Mouse (Mus musculus) stomach, embryonic 14.5 days (tissue): ENCODE data around the gene Sirt2. TPM values are rescaled to one million over a fixed set of nuclear protein-coding genes. Genes with fewer than 3 reads are reported as not detected.

Source experiments
- ATAC-seq: fragments of 200-750 bp; cut with Nextera tagmentation; 2 replicates; pipeline ENCODE4 v1.8.0; 2017; ENCODE audit warnings: low read depth, moderate TSS enrichment; ENCODE audit not compliant: insufficient number of reproducible peaks, insufficient read depth, low FRiP score
- H3K27ac ChIP-seq: fragments of 300-500 bp; sonication (generic); 2 replicates; pipeline ENCODE4 v1.5.1; 2014; ENCODE audit warnings: mild to moderate bottlenecking, low read length, moderate library complexity, mixed read lengths
- H3K27me3 ChIP-seq: fragments of 300-500 bp; sonication (generic); 2 replicates; pipeline ENCODE4 v1.6.1; 2014; ENCODE audit warnings: low read length, control low read depth, mixed read lengths; ENCODE audit not compliant: control insufficient read depth, insufficient read depth
- H3K36me3 ChIP-seq: fragments of 300-500 bp; sonication (generic); 2 replicates; pipeline ENCODE4 v1.6.1; 2014; ENCODE audit warnings: mild to moderate bottlenecking, control low read depth, low read length, moderate library complexity, mixed read lengths; ENCODE audit not compliant: control insufficient read depth, insufficient read depth
- H3K4me1 ChIP-seq: fragments of 300-500 bp; sonication (generic); 2 replicates; pipeline ENCODE4 v1.6.1; 2014; ENCODE audit warnings: low read length, control low read depth, mixed read lengths; ENCODE audit not compliant: control insufficient read depth, insufficient read depth
- H3K4me2 ChIP-seq: fragments of 300-500 bp; sonication (generic); replicated peaks from 2 replicates; pipeline ENCODE4 v1.6.1; 2014; ENCODE audit warnings: low read depth, low read length, control low read depth
- H3K4me3 ChIP-seq: fragments of 300-500 bp; sonication (generic); 2 replicates; pipeline ENCODE4 v1.5.1; 2014; ENCODE audit warnings: low read depth, low read length, control low read depth
- H3K9ac ChIP-seq: fragments of 300-500 bp; sonication (generic); replicated peaks from 2 replicates; pipeline ENCODE4 v1.6.1; 2014; ENCODE audit warnings: low read depth, mild to moderate bottlenecking, control low read depth, low read length, moderate library complexity, mixed read lengths
- H3K9me3 ChIP-seq: fragments of 300-500 bp; sonication (generic); 2 replicates; pipeline ENCODE4 v1.6.1; 2016; ENCODE audit warnings: low read depth, low read length, control low read depth; ENCODE audit not compliant: control insufficient read depth
- WGBS: fragments of 180-500 bp; shearing (Covaris S2); extraction: QIAGEN DNeasy Blood & Tissue Kit; methylation state at CpG from one replicate; pipeline ENCODE4 v1.1.7; 2014; 5-methylcytosine and 5-hydroxymethylcytosine counted together
- polyA plus RNA-seq: library from polyadenylated mRNA; unstranded; fragments of >200 nt; fragmentation: Nextera tagmentation; extraction: Ambion mirVana; gene quantifications from 2 replicates; pipeline ENCODE4 v1.2.1, GENCODE M21; 2014

The Sirt2 gene
- polyA plus RNA-seq, 1 experiment from 2014 or later, result 68.8 TPM

DNA sequence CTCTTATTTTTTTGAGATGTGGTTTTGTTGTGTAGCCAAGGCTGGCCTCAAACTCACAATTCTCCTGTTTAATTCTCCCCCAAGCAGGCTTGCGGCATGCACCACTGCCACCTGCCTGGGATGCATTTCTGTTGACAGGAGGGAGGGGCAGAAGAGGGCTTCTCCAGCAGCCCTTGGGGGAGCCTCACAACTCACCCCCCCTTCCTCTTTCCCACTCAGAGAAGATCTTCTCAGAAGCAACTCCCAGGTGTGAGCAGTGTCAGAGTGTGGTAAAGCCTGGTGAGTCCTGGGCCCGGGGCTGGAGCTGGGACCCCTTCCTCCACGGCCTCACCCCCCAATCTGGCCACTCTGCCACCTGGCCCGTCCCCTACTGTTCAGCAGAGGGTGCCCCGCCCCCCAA is 18.6 kb downstream of the Sirt2 start:
- 77% methylated on average over 5 of the region's 5 CpGs for WGBS
- Histone ChIP-seq H3K27me3 (no peaks in the 10 kb centered on the region), H3K4me2 (no peak overlapping the region), H3K4me3 (no peak overlapping the region), H3K9me3 (no peaks in the 10 kb centered on the region), H3K36me3 (peaks cover 8% of the 10 kb centered on the region), H3K4me1 (peaks cover 18% of the 10 kb centered on the region), H3K9ac (no peak overlapping the region), H3K27ac (no peak overlapping the region)
- ATAC-seq, result no peak

DNA sequence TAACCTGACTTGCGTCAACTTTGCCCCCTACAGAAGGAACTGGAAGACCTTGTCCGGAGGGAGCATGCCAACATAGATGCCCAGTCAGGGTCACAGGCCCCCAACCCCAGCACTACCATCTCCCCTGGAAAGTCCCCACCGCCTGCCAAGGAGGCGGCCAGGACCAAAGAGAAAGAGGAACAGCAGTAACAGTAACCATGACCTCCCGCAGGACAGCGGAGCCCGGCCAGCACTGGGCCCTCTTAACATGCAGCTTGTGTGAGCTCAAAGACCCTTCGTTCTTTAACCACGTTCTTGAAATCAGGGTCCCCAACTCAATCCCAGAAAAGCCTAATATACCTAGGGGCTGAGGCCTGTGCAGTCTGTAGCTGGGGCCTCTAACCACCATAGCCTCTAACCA is 21.3 kb downstream of the Sirt2 start:
- H3K36me3 ChIP-seq, result peaks cover 8% of the 10 kb centered on the region
- WGBS, result 95% methylated on average over 9 of the region's 9 CpGs
- no peak overlapping the region for H3K4me2 ChIP-seq
- H3K9me3 ChIP-seq, result no peaks in the 10 kb centered on the region
- H3K27ac ChIP-seq, result no peak overlapping the region
- H3K4me3 ChIP-seq, result no peak overlapping the region
- ATAC-seq, result no peak
- no peak overlapping the region for H3K9ac ChIP-seq
- peaks cover 19% of the 10 kb centered on the region for H3K4me1 ChIP-seq
- H3K27me3 ChIP-seq, result no peaks in the 10 kb centered on the region

DNA sequence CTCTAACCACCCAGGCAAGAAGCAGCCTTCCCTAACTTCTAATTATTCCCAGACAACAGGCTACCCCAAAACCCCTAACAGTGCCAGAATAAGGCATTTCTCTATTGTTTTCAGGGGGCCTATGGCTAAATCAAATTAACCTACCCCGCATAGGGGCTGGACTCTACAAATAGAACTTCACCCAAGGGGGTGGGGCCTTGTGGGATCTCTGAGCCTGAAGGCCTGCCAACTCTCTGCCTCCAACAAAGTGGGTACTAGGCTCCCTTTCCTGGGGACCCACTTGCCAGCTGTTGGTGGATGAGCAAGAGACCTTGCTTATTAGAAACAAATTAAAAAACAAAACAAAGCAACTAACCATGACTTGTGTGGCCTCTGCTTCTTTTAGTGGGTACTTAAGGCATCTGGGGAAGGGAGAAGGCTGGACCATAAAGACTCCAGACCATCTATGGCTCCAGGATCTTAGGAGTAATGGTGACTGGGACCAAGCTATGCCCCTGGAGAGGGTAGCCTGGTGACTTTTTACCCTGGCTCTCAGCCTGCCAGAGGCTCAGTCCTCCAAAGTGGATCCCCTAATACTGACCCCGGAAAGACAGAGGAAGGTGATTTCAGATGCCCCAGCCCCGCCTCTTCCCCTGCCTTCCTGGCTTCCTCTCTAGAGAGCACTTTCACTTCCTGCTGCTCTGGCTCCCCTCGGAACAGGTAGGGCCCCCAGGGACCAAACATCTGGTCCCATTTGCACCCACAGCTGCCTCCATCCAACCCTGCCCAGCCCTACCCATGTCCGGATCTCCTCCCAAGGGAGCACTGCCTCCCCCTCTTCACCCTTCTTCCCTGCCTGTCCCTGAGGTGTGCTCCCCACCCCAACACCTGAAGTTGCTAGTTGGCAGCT is 22.0 kb downstream of the Sirt2 start, which contains the start of gene Rinl:
Gene Rinl, plus strand, starts transcription at position 663 of the 889 bp plus-strand sequence.
- 44% methylated on average over 5 of the region's 5 CpGs for WGBS
- Histone ChIP-seq H3K9me3 (no peaks in the 10 kb centered on the region), H3K4me3 (no peak within 1 kb of the TSS), H3K36me3 (peaks cover 6% of the 10 kb centered on the region), H3K27me3 (no peaks in the 10 kb centered on the region), H3K4me1 (peaks cover 19% of the 10 kb centered on the region), H3K9ac (no peak within 1 kb of the TSS), H3K4me2 (no peak within 1 kb of the TSS), H3K27ac (peak within 1 kb of the TSS; percentile 44; the same call in 1 of the 2 replicates)
- ATAC-seq, result no peak

DNA sequence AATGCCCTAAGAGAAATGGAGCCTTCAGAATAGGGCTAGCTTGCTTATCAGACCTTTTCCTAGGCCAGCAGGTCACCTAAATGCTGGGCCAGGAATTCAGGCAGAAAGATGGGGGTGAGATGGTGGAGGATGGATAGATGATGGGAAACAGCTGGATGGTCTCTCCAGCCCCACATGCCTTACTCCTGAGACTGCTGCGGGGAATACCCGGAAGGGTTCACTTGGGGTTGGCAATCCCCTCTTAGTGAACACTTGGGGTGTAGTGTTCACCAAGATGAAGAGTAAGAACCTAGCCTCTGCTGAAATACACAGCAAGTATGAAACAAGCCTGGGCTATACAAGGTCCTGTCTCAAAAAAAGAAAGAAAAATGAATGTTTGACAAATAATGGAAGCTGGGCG is 22.7 kb downstream of the Sirt2 start:
- H3K9ac ChIP-seq, result no peak overlapping the region
- no peak overlapping the region for H3K4me2 ChIP-seq
- 28% methylated on average over 3 of the region's 3 CpGs for WGBS
- ATAC-seq, result no peak
- peaks cover 19% of the 10 kb centered on the region for H3K4me1 ChIP-seq
- no peaks in the 10 kb centered on the region for H3K27me3 ChIP-seq
- no peaks in the 10 kb centered on the region for H3K9me3 ChIP-seq
- H3K36me3 ChIP-seq, result peaks cover 3% of the 10 kb centered on the region; the same call in 1 of the 2 replicates
- H3K4me3 ChIP-seq, result no peak overlapping the region
- no peak overlapping the region; the same call in 1 of the 2 replicates for H3K27ac ChIP-seq

DNA sequence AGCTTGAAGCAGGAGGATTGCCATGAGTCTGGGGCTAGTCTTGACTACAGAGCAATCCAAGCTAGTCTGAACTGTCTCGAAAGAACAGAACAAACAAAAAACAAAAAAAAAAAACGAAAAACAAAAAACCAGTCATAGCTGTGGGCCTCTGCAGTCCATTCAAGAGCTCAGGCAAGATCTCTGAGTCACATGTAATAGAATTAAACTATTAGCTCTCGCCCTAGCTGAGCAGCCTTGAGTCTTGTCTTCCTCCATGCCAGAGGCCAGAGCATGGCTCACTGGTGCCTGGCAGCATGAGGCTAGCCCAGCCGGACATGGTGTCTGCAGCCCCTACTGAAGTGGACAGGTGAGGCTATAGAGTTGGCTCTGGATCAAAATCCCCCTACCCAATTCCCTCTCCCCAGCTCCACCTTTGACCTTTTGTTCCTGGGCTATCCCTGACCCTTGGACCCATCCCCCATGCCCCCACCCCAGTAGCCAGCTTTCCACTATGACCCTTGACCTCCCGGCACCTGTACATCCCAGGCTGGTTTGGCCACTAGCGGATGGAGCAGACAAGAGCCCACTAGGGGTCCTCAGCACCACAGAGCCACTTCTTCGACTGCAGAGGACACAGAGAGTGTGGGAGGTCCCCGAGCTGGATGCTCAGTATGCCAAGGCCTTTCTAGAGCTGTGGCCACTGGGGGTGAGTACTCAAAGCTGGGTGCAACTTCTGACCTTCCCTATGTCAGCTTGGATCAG is 23.7 kb downstream of the Sirt2 start:
- no peak overlapping the region for H3K9ac ChIP-seq
- no peak overlapping the region for H3K4me3 ChIP-seq
- H3K36me3 ChIP-seq, result peaks cover 3% of the 10 kb centered on the region; the same call in 1 of the 2 replicates
- ATAC-seq, result no peak
- H3K27me3 ChIP-seq, result no peaks in the 10 kb centered on the region
- WGBS, result 59% methylated on average over 8 of the region's 8 CpGs
- H3K4me1 ChIP-seq, result peaks cover 19% of the 10 kb centered on the region
- no peak overlapping the region for H3K4me2 ChIP-seq
- peak overlapping the region; percentile 44; the same call in 1 of the 2 replicates for H3K27ac ChIP-seq
- no peaks in the 10 kb centered on the region for H3K9me3 ChIP-seq

DNA sequence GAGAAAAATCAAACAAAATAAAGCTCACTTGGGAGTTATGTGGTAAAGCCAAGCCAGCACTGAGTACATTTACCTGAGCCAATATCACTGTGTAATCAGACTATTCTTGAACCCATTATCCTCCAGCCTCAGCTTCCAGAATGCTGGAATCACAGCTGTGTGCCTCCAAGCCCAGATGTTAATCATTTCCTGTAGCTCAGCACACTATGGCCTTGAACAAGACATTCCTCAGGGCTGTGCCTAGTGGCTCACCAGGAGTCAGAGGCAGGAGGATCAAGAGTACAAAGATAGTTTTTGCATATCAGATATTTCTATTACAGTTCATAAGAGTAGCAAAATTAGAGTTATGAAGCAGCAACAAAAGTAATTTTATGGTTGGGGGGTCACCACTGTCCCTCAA is 25.2 kb downstream of the Sirt2 start:
- Histone ChIP-seq H3K9me3 (no peaks in the 10 kb centered on the region), H3K4me2 (no peak overlapping the region), H3K4me1 (peaks cover 19% of the 10 kb centered on the region), H3K4me3 (no peak overlapping the region), H3K27me3 (no peaks in the 10 kb centered on the region), H3K27ac (no peak overlapping the region), H3K9ac (no peak overlapping the region), H3K36me3 (no peaks in the 10 kb centered on the region; the same call in 1 of the 2 replicates)
- ATAC-seq, result no peak

DNA sequence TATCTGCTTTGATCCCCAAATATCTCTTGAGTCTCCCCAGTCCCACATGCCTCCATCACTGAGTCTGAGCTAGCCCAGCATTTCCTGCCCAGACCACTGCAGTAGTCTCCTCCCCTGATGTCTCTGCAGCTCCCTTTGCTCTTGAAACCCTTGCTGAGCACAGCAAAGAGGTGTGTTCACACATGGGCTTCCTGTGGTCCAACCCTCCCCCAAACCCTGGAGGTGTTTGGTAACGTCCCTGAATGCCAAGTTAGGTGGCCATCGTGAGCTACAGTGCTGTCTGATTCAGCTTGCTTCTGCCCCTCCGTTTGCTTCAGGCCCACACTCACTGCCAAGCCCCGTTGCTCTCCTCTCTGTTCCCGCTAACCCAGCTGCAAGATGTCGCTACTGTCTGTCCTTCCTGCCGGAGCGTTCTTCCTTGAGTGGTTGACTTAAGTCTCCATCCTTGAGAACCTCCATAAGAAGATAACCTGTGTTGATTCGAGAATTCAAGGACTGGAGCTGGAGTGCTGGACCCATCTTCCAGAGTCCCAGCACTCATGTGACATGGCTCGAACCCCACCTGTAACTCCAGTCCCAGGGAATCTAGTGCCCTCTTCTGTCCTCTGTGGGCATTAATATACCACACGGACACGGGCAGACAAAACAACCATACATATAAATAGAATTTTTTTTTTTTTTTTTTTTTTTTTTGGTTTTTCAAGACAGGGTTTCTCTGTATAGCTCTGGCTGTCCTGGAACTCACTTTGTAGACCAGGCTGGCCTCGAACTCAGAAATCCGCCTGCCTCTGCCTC is 26.1 kb downstream of the Sirt2 start:
- no peaks in the 10 kb centered on the region for H3K27me3 ChIP-seq
- 70% methylated on average over 12 of the region's 14 CpGs for WGBS

DNA sequence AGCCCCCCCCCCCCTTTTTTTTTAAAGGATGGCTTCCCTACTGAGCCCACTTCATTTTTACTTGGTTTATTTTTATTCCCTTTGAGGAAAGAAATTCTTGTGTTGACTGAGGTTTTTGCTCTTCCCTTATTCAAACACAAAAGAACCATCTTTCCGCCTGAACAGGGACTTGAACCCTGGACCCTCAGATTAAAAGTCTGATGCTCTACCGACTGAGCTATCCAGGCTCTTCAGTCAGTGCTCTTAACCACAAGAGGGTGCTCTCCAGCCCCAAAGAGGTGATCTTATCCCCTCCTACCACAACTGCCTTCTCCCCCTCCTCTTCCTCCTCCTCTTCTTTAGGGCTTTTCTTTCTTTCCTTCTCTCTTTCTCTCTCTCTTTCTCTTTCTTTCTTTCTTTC is 27.3 kb downstream of the Sirt2 start:
- no peak for ATAC-seq
- peaks cover 13% of the 10 kb centered on the region for H3K4me1 ChIP-seq
- no peaks in the 10 kb centered on the region for H3K27me3 ChIP-seq
- no peak overlapping the region for H3K9ac ChIP-seq
- H3K9me3 ChIP-seq, result no peaks in the 10 kb centered on the region
- H3K36me3 ChIP-seq, result no peaks in the 10 kb centered on the region
- H3K4me2 ChIP-seq, result no peak overlapping the region
- 54% methylated on average over 2 of the region's 2 CpGs for WGBS
- H3K27ac ChIP-seq, result no peak overlapping the region
- H3K4me3 ChIP-seq, result no peak overlapping the region

More for the DNA sequence above, 26.1 kb downstream of the Sirt2 start:
- no peak overlapping the region for H3K27ac ChIP-seq
- no peak for ATAC-seq
- H3K36me3 ChIP-seq, result no peaks in the 10 kb centered on the region; the same call in 1 of the 2 replicates
- no peaks in the 10 kb centered on the region for H3K9me3 ChIP-seq
- H3K4me1 ChIP-seq, result peaks cover 19% of the 10 kb centered on the region
- H3K9ac ChIP-seq, result no peak overlapping the region
- no peak overlapping the region for H3K4me3 ChIP-seq
- H3K4me2 ChIP-seq, result no peak overlapping the region
